Mouse (Mus musculus): ENCODE measurements at regions not wholly inside any gene's neighbourhood (a gene's known extent, or its start where the extent isn't known, plus 50 kb on each side); places are given as distances from the start of the nearest gene placed in this dataset.
"Not testable (repeated sequence)": the region's sequence is repeated elsewhere in the genome, so short reads cannot be mapped to it uniquely, and the experiment has no call there.

GRCm38 (mm10) chr10:104713281-104713915, 519.6 kb downstream of the Gm4340 start:
- TF ChIP-seq POLR2A (IDR thresholded peaks at IDR 0.05; ENCODE audit: insufficient read depth, low read length); CTCF (IDR thresholded peaks at IDR 0.05; ENCODE audit: low read depth, low read length): not testable (repeated sequence)
